Mouse (Mus musculus) spleen, adult 2 months (tissue): ENCODE measurements around the gene Card9. TPM values are rescaled to one million over a fixed set of nuclear protein-coding genes. Genes with fewer than 3 reads are reported as not detected.

Experiments
- DNase-seq, 2 experiments: peaks; one replicate each; pipeline versions ENCODE4 v3.0.0 to v3.0.0-alpha.2; 2012 to 2021; ENCODE audit warnings: low spot score in 2 of 2, low read depth in 1 of 2
- H3K27ac ChIP-seq: fragments of 200-500 bp; 2 replicates; pipeline ENCODE4 v1.5.1; 2012; ENCODE audit warnings: low read length, inconsistent platforms; ENCODE audit not compliant: insufficient read depth
- H3K27me3 ChIP-seq: fragments of 200-500 bp; 2 replicates; pipeline ENCODE4 v1.6.1; 2012; ENCODE audit warnings: mild to moderate bottlenecking, moderate library complexity, low read length, inconsistent platforms; ENCODE audit not compliant: control insufficient read depth, insufficient read depth
- H3K36me3 ChIP-seq: fragments of 200-500 bp; 2 replicates; pipeline ENCODE4 v1.6.1; 2012; ENCODE audit warnings: mild to moderate bottlenecking, low read length, inconsistent platforms; ENCODE audit not compliant: control insufficient read depth, insufficient read depth
- H3K4me1 ChIP-seq: fragments of 200-500 bp; 2 replicates; pipeline ENCODE4 v1.6.1; 2011; ENCODE audit warnings: inconsistent platforms; ENCODE audit not compliant: control insufficient read depth, insufficient read depth, insufficient read length
- H3K4me3 ChIP-seq: fragments of 200-500 bp; 2 replicates; pipeline ENCODE4 v1.5.1; 2011; ENCODE audit warnings: mild to moderate bottlenecking, inconsistent platforms; ENCODE audit not compliant: insufficient read depth, insufficient read length; ENCODE audit errors: extremely low read depth
- CTCF ChIP-seq: fragments of 200-500 bp; IDR thresholded peaks from 2 replicates; pipeline ENCODE4 v1.5.1; 2011; ENCODE audit warnings: mild to moderate bottlenecking, inconsistent platforms; ENCODE audit not compliant: insufficient read depth, insufficient read length, insufficient replicate concordance; ENCODE audit errors: extremely low read depth
- POLR2A ChIP-seq: fragments of 200-500 bp; IDR thresholded peaks from 2 replicates; pipeline ENCODE4 v1.6.1; 2011; ENCODE audit warnings: low read depth, low read length, inconsistent platforms
- WGBS: fragments of 180-500 bp; shearing (Covaris S2); methylation state at CpG from one replicate; pipeline ENCODE4 v1.1.7; 2018; 5-methylcytosine and 5-hydroxymethylcytosine counted together
- polyA plus RNA-seq: library from polyadenylated mRNA; depleted of rRNA; stranded (reverse); fragments of >200 nt; gene quantifications from 2 replicates; pipeline ENCODE4 v1.2.3, GENCODE M21; 2012

Card9 gene
- polyA plus RNA-seq, 1 experiment, result 11.9 TPM

- Histone ChIP-seq H3K36me3 (no peaks in the 10 kb centered on the region), H3K27me3 (no peaks in the 10 kb centered on the region), H3K4me3 (no peak overlapping the region), H3K4me1 (no peaks in the 10 kb centered on the region), H3K27ac (no peak overlapping the region)
- no peak for TF ChIP-seq CTCF
- TF ChIP-seq POLR2A, result no peak
- DNase-seq, result no peak
- 91% methylated on average over 4 of the region's 4 CpGs for WGBS
Observed at GRCm38 (mm10) chr2:26330056-26330468, 30.7 kb downstream of the Card9 start.

DNA sequence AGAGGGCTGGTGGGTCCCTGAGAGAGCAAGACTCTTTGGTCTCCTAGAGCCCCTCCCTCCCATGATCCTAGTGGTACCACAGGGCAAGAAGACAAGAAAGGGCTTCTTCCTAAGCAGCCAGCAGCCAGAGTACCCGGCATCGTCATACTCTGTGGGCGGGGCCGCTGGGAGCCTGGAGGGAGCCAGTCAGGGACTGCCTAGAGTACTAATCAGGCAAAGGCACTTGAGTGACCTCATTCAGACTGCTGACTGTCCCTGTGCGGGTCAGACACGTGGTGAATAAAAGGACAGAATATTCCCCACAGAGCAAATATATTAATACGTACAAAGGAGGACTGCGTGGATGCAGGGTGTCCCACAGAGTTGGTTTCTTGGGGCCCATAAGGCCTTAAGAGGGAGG is 31.3 kb downstream of the Card9 start:
- H3K27ac ChIP-seq, result no peak overlapping the region
- H3K27me3 ChIP-seq, result no peaks in the 10 kb centered on the region
- no peaks in the 10 kb centered on the region for H3K4me1 ChIP-seq
- no peak for DNase-seq
- no peaks in the 10 kb centered on the region for H3K36me3 ChIP-seq
- 90% methylated on average over 8 of the region's 8 CpGs for WGBS
- H3K4me3 ChIP-seq, result no peak overlapping the region
- TF ChIP-seq POLR2A, result no peak
- TF ChIP-seq CTCF, result no peak

- Histone ChIP-seq H3K4me1 (no peaks in the 10 kb centered on the region), H3K36me3 (peaks cover 3% of the 10 kb centered on the region)
- no peak for DNase-seq
Observed at GRCm38 (mm10) chr2:26327852-26328251, 32.9 kb downstream of the Card9 start.

DNA sequence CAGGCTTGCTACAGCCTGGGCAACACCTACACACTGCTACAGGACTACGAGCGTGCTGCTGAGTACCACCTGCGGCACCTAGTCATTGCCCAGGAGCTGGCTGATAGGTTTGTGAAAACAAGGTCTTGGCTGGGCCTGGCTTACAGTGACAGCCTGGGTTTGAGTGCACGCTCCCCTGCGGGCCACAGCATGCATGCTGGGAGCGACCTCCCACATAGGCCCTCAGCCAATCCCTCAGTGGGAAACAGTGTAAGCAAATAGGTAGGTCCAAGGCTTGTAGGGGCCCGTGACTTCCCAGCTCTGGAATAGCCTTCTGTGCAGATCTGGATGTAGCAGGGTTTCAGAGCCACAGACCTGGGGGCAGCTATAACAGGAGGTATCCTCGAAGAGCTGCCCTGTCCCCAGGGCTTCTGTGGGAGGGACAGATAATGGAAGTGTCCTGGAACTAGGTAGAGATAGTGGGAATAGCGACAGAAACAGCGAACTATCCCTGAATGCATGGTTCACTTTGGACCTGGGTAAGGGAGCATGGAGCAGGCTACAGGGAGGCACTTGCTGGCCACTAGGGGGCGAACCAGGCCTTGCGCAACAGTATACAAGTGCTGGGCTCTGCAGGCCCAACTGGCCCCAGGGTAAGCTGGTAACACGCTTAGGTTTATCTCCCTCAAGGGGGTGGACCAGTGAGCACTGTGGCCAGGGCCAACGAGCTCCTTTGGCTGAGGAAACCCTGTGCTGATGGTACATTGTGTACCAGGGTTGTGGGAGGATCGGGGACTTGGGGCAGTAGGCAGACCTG is 35.1 kb downstream of the Card9 start:
- TF ChIP-seq CTCF, result peak; percentile 91
- TF ChIP-seq POLR2A, result no peak
- Histone ChIP-seq H3K27me3 (no peaks in the 10 kb centered on the region), H3K27ac (no peak overlapping the region), H3K4me1 (no peaks in the 10 kb centered on the region), H3K4me3 (no peak overlapping the region), H3K36me3 (peaks cover 3% of the 10 kb centered on the region)
- peak; percentile 33 to 37 for DNase-seq
- 68% methylated on average over 15 of the region's 15 CpGs for WGBS

More at GRCm38 (mm10) chr2:26327852-26328251, 32.9 kb downstream of the Card9 start:
- Histone ChIP-seq H3K4me3 (no peak overlapping the region), H3K27me3 (no peaks in the 10 kb centered on the region), H3K27ac (no peak overlapping the region)
- TF ChIP-seq CTCF (no peak), POLR2A (no peak)
- WGBS, result 69% methylated on average over 4 of the region's 4 CpGs

DNA sequence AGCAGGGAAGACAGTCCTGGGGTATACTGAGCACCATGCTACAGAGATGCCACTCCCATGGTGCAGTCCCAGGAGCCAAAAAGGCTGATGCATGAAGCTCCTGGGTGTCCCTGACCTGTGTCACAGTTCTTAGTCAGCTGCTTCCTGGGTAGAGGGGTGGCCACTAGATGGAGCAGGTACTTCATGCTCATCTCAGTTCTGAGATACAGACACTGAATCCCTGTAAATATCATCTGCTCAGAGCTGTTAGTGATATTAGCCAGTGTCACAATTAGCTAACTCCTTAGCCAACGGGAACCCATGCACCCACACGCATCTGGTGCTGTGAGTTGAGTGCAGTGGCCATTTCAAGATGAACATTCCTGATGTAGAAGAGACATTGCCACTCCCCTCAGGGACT is 35.8 kb downstream of the Card9 start:
- Histone ChIP-seq H3K4me1 (no peaks in the 10 kb centered on the region), H3K36me3 (peaks cover 3% of the 10 kb centered on the region), H3K27me3 (no peaks in the 10 kb centered on the region), H3K4me3 (no peak overlapping the region), H3K27ac (no peak overlapping the region)
- no peak for DNase-seq
- 88% methylated on average over 2 of the region's 2 CpGs for WGBS
- TF ChIP-seq POLR2A (no peak), CTCF (no peak)

- peaks cover 3% of the 10 kb centered on the region for H3K36me3 ChIP-seq
- no peak overlapping the region for H3K4me3 ChIP-seq
- no peak overlapping the region for H3K27ac ChIP-seq
- TF ChIP-seq CTCF (no peak), POLR2A (no peak)
- no peaks in the 10 kb centered on the region for H3K27me3 ChIP-seq
- WGBS, result 95% methylated on average over 13 of the region's 13 CpGs
- no peaks in the 10 kb centered on the region for H3K4me1 ChIP-seq
- DNase-seq, result no peak
Observed at GRCm38 (mm10) chr2:26323589-26324325, 37.0 kb downstream of the Card9 start.
